Mouse (Mus musculus): ENCODE measurements at regions not wholly inside any gene's neighbourhood (a gene's known extent, or its start where the extent isn't known, plus 50 kb on each side); places are given as distances from the start of the nearest gene placed in this dataset.

GRCm38 (mm10) chr5:118436035-118436434 is 124.4 kb upstream of the Med13l start:
- TF ChIP-seq GATA1 (IDR thresholded peaks at IDR 0.05; ENCODE audit: low read length) (no peak), TAL1 (IDR thresholded peaks at IDR 0.05; ENCODE audit: low read length) (no peak)

All from erythroblast, embryonic 14.5 days (primary cell).